Mouse (Mus musculus) limb, embryonic 11.5 days (tissue): Measurements from ENCODE around the gene Tll2. TPM values are rescaled to one million over a fixed set of nuclear protein-coding genes. Genes with fewer than 3 reads are reported as not detected.

Source experiments
- ATAC-seq: fragments of 200-750 bp; cut with Nextera tagmentation; 2 replicates; pipeline ENCODE4 v1.8.0; 2017; ENCODE audit warnings: low read depth; ENCODE audit not compliant: insufficient number of reproducible peaks, low FRiP score, low TSS enrichment
- DNase-seq: peaks from one replicate; pipeline ENCODE4 v3.0.0-alpha.2; 2015; ENCODE audit warnings: low spot score
- H3K27ac ChIP-seq: fragments of 300-500 bp; sonication (generic); replicated peaks from 2 replicates; pipeline ENCODE4 v1.5.1; 2014; ENCODE audit warnings: low read depth, mild to moderate bottlenecking, low read length
- H3K27me3 ChIP-seq: fragments of 300-500 bp; sonication (generic); 2 replicates; pipeline ENCODE4 v1.6.1; 2014; ENCODE audit warnings: mild to moderate bottlenecking, low read length, mixed read lengths; ENCODE audit not compliant: control insufficient read depth, insufficient read depth
- H3K36me3 ChIP-seq: fragments of 300-500 bp; sonication (generic); 2 replicates; pipeline ENCODE4 v1.6.1; 2014; ENCODE audit warnings: mild to moderate bottlenecking, low read length, moderate library complexity, mixed read lengths; ENCODE audit not compliant: control insufficient read depth, insufficient read depth
- H3K4me1 ChIP-seq: fragments of 300-500 bp; sonication (generic); 2 replicates; pipeline ENCODE4 v1.6.1; 2014; ENCODE audit warnings: low read length, mixed read lengths; ENCODE audit not compliant: control insufficient read depth, insufficient read depth
- H3K4me2 ChIP-seq: fragments of 300-500 bp; sonication (generic); 2 replicates; pipeline ENCODE4 v1.6.1; 2014; ENCODE audit warnings: low read depth, mild to moderate bottlenecking, moderate library complexity; ENCODE audit not compliant: severe bottlenecking
- H3K4me3 ChIP-seq: fragments of 300-500 bp; sonication (generic); 2 replicates; pipeline ENCODE4 v1.5.1; 2014; ENCODE audit warnings: low read depth, low read length
- H3K9ac ChIP-seq: fragments of 300-500 bp; sonication (generic); 2 replicates; pipeline ENCODE4 v1.6.1; 2014; ENCODE audit warnings: mild to moderate bottlenecking, low read length
- H3K9me3 ChIP-seq: fragments of 300-500 bp; sonication (generic); 2 replicates; pipeline ENCODE4 v1.6.1; 2016; ENCODE audit warnings: low read length; ENCODE audit not compliant: control insufficient read depth
- WGBS: fragments of 180-500 bp; shearing (Covaris S2); extraction: QIAGEN DNeasy Blood & Tissue Kit; methylation state at CpG from one replicate; pipeline ENCODE4 v1.1.7; 2014; 5-methylcytosine and 5-hydroxymethylcytosine counted together
- polyA plus RNA-seq: library from polyadenylated mRNA; unstranded; fragments of >200 nt; fragmentation: Nextera tagmentation; extraction: Ambion mirVana; gene quantifications from 2 replicates; pipeline ENCODE4 v1.2.1, GENCODE M21; 2014

Gene Tll2
- polyA plus RNA-seq, 1 experiment from 2014 or later: 0.07 TPM

- DNase-seq (no peak), ATAC-seq (no peak)
- no peaks in the 10 kb centered on the region for H3K27me3 ChIP-seq
- no peaks in the 10 kb centered on the region for H3K9me3 ChIP-seq
- H3K36me3 ChIP-seq: no peaks in the 10 kb centered on the region
- 83% methylated on average over 17 of the region's 17 CpGs for WGBS
- H3K27ac ChIP-seq: no peak overlapping the region
- 0 out of 2 replicates have a peak, but pooled peaks cover 3% of the 10 kb centered on the region for H3K4me1 ChIP-seq
- H3K4me3 ChIP-seq: no peak overlapping the region
- H3K9ac ChIP-seq: no peak overlapping the region
- no peak overlapping the region for H3K4me2 ChIP-seq
Observed at GRCm38 (mm10) chr19:41113911-41114531, 92.6 kb downstream of the Tll2 start.

GRCm38 (mm10) chr19:41112609-41113008 lies 94.0 kb downstream of the Tll2 start:
- WGBS: 25% methylated on average over 6 of the region's 6 CpGs

GRCm38 (mm10) chr19:41109991-41110390 lies 96.6 kb downstream of the Tll2 start:
- Histone ChIP-seq H3K27me3 (no peaks in the 10 kb centered on the region), H3K36me3 (no peaks in the 10 kb centered on the region), H3K4me3 (no peak overlapping the region), H3K9ac (no peak overlapping the region), H3K4me1 (0 out of 2 replicates have a peak, but pooled peaks cover 3% of the 10 kb centered on the region), H3K9me3 (no peaks in the 10 kb centered on the region), H3K4me2 (no peak overlapping the region), H3K27ac (no peak overlapping the region)
- DNase-seq (no peak), ATAC-seq (no peak)
- 51% methylated on average over 5 of the region's 5 CpGs for WGBS

More at GRCm38 (mm10) chr19:41112609-41113008, 94.0 kb downstream of the Tll2 start:
- no peaks in the 10 kb centered on the region for H3K36me3 ChIP-seq
- H3K4me3 ChIP-seq: no peak overlapping the region
- H3K9me3 ChIP-seq: no peaks in the 10 kb centered on the region
- 0 out of 2 replicates have a peak, but pooled peaks cover 3% of the 10 kb centered on the region for H3K4me1 ChIP-seq
- H3K27ac ChIP-seq: no peak overlapping the region
- H3K9ac ChIP-seq: no peak overlapping the region
- DNase-seq (no peak), ATAC-seq (no peak)
- no peak overlapping the region for H3K4me2 ChIP-seq
- H3K27me3 ChIP-seq: no peaks in the 10 kb centered on the region

- ATAC-seq: no peak
- no peak overlapping the region for H3K9ac ChIP-seq
- 0 out of 2 replicates have a peak, but pooled peaks cover 3% of the 10 kb centered on the region for H3K4me1 ChIP-seq
- DNase-seq: no peak
- H3K36me3 ChIP-seq: no peaks in the 10 kb centered on the region
- no peak overlapping the region for H3K4me3 ChIP-seq
- no peak overlapping the region for H3K4me2 ChIP-seq
- no peaks in the 10 kb centered on the region for H3K9me3 ChIP-seq
- no peaks in the 10 kb centered on the region for H3K27me3 ChIP-seq
- H3K27ac ChIP-seq: no peak overlapping the region
- 83% methylated on average over 8 of the region's 8 CpGs for WGBS
Observed at GRCm38 (mm10) chr19:41109496-41109895, 97.1 kb downstream of the Tll2 start.

GRCm38 (mm10) chr19:41108666-41109065 lies 98.0 kb downstream of the Tll2 start:
- Histone ChIP-seq H3K4me2 (no peak overlapping the region), H3K27me3 (no peaks in the 10 kb centered on the region), H3K9ac (no peak overlapping the region), H3K36me3 (no peaks in the 10 kb centered on the region), H3K4me3 (no peak overlapping the region), H3K9me3 (no peaks in the 10 kb centered on the region), H3K27ac (no peak overlapping the region), H3K4me1 (0 out of 2 replicates have a peak, but pooled peaks cover 3% of the 10 kb centered on the region)
- DNase-seq: no peak
- ATAC-seq: no peak
- WGBS: 95% methylated on average over 7 of the region's 7 CpGs

GRCm38 (mm10) chr19:41107530-41107929 lies 99.1 kb downstream of the Tll2 start:
- ATAC-seq (no peak), DNase-seq (no peak)
- Histone ChIP-seq H3K4me2 (no peak overlapping the region), H3K27ac (no peak overlapping the region), H3K9me3 (no peaks in the 10 kb centered on the region), H3K9ac (no peak overlapping the region), H3K4me3 (no peak overlapping the region), H3K27me3 (no peaks in the 10 kb centered on the region), H3K36me3 (no peaks in the 10 kb centered on the region), H3K4me1 (no peaks in the 10 kb centered on the region)
- 48% methylated on average over 8 of the region's 8 CpGs for WGBS

- Histone ChIP-seq H3K4me3 (no peak overlapping the region), H3K27me3 (no peaks in the 10 kb centered on the region), H3K9ac (no peak overlapping the region), H3K27ac (no peak overlapping the region), H3K9me3 (no peaks in the 10 kb centered on the region), H3K4me2 (no peak overlapping the region), H3K4me1 (no peaks in the 10 kb centered on the region), H3K36me3 (no peaks in the 10 kb centered on the region)
- DNase-seq (peak; percentile 47), ATAC-seq (no peak)
- 54% methylated on average over 8 of the region's 8 CpGs for WGBS
Observed at GRCm38 (mm10) chr19:41104922-41105321, 101.7 kb downstream of the Tll2 start.

GRCm38 (mm10) chr19:41101390-41101789 lies 105.2 kb downstream of the Tll2 start:
- Histone ChIP-seq H3K9me3 (no peaks in the 10 kb centered on the region), H3K9ac (no peak overlapping the region), H3K4me1 (no peaks in the 10 kb centered on the region), H3K4me3 (no peak overlapping the region), H3K27ac (no peak overlapping the region), H3K36me3 (no peaks in the 10 kb centered on the region), H3K4me2 (no peak overlapping the region), H3K27me3 (no peaks in the 10 kb centered on the region)
- DNase-seq: no peak
- 91% methylated on average over 8 of the region's 8 CpGs for WGBS
- no peak for ATAC-seq

GRCm38 (mm10) chr19:41100863-41101262 lies 105.8 kb downstream of the Tll2 start:
- Histone ChIP-seq H3K27ac (no peak overlapping the region), H3K9ac (no peak overlapping the region), H3K36me3 (no peaks in the 10 kb centered on the region), H3K4me2 (no peak overlapping the region), H3K4me1 (no peaks in the 10 kb centered on the region), H3K27me3 (no peaks in the 10 kb centered on the region), H3K9me3 (no peaks in the 10 kb centered on the region), H3K4me3 (no peak overlapping the region)
- DNase-seq (no peak), ATAC-seq (no peak)
- WGBS: 95% methylated on average over 7 of the region's 7 CpGs
